Mouse (Mus musculus) right cerebral cortex, postnatal 36 days (tissue): ENCODE data around the gene Ly6g5c.

Source experiments
- DNase-seq, 2 experiments: peaks; one replicate each; pipeline ENCODE4 v3.0.0; 2022; ENCODE audit warnings: low spot score in 2 of 2, mixed read lengths in 1 of 2

The Ly6g5c gene

GRCm38 (mm10) chr17:35140490-35140996, 32.5 kb downstream of the Ly6g5c start:
- DNase-seq = no peak

- no peak for DNase-seq
Measured at GRCm38 (mm10) chr17:35141971-35142370, 33.9 kb downstream of the Ly6g5c start.

GRCm38 (mm10) chr17:35146139-35146538, 38.1 kb downstream of the Ly6g5c start:
- DNase-seq = no peak

GRCm38 (mm10) chr17:35147348-35147747, 39.3 kb downstream of the Ly6g5c start:
- DNase-seq = no peak

GRCm38 (mm10) chr17:35147922-35148639, 40.0 kb downstream of the Ly6g5c start:
- no peak for DNase-seq

DNA sequence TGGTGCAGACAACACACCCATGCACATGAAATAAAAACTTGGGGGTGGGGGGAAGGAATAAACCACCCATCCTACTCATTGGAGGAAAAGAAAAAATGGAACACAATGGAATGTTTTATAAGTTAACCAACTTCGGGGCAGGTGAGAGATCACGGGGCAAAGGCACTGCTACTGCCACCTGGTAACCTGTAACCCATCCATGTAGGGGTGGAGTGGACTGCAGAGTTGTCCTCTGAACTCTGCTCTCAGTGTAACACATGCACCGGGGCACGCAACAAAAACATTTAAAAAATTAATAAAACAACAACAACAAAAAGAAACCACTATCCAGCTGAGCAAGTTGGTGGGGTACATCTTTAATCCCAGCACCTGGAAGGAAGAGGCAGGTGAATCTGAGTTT, 44.0 kb downstream of the Ly6g5c start:
- DNase-seq = no peak

GRCm38 (mm10) chr17:35153077-35153476, 45.0 kb downstream of the Ly6g5c start:
- no peak for DNase-seq

DNA sequence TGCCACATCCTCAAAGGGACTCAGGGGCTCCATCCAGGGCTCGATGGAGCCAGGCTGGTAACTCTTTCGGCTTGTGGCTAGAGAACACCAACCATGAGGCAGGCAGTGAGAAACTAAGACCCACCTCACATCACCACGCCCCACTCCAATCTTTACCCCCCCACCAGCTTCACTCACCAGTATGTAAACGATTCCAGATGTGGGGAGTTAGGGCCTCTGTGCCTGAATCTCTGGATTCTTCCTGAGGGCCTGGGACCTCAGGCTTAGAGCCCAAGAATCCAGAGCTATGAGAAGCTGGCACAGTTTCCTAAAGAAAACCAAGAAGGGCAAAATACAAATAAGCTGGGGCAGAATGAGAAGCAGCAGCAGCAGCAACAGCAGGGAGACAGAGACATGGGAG, 45.9 kb downstream of the Ly6g5c start:
- DNase-seq = no peak

GRCm38 (mm10) chr17:35154616-35155015, 46.5 kb downstream of the Ly6g5c start:
- no peak for DNase-seq

DNA sequence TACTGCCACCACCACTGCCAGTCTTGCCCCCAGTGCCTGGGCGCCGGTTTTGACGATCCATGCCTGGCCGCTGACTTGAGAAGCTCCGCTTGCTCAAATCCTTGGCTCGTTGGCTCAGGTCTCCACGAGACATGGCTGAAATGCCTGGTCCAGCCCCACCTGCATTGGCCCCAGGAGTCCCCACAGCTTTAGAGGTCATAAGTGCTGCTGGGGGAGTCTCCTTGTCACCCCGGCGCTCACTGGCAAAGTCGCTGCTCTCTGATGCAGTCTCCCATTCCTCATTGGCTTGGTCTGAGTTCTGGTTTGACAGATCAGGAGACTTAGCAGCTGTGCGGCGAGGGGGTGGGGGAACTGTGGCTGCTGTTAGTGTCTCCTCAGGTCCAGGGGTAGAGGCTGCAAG, 47.4 kb downstream of the Ly6g5c start:
- DNase-seq = no peak

DNA sequence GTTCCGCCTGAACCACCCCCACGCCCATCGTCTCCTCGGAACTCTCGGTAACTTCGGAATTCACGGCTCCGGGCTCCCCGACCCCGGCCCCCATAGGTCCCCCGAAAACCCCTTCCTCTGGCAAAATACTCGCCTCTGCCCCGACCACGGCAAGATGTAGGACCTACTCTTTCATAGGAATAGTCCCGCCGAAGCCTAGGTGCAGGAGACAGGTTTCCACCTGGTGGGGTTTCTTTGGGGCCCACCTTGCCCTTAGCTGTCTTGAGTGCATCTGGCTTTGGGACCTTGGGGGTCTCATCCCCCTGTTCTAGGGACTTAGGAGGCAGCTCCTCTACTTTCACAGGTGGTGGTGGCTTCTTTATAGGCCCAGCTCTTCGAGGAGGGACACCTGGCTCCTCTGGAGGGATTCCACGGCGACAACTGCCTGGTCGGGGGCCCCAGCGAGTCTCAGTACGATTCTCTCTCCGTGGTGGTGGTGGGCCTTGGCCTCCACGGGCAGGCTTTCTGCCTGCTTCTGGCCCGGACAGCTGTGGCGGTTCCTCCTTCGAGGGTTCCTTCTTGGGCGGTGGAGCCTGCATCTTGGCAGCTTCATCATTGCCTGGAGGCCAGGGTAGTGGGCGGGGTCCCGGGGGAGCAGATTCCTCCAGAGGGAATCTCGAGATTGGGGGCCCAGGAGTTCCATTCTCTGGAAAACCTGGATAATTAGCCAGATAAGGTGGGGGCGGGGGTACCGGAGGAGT, 48.6 kb downstream of the Ly6g5c start:
- DNase-seq = no peak

DNA sequence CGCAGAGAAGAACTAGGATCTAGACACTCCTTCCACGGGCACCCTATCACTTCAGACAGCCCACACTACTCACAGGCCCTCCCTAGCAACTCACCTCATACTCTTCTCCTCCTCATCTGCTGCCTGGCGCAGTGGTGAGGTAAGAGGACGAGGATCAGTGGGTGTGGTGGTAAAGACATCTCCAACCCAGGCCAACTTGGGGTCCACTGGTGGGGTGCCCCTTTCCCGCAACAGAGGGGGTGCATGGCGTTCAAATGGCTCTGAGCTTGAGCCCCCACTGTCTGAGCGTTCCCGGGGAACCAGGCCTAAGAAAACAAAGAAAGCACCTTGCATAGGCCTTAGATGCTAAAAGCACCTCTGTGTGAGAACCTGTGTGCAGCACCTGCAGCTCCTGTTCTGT, 49.2 kb downstream of the Ly6g5c start:
- no peak for DNase-seq

- no peak for DNase-seq
Measured at GRCm38 (mm10) chr17:35157661-35158175, 49.6 kb downstream of the Ly6g5c start.

GRCm38 (mm10) chr17:35158850-35159593, 50.9 kb downstream of the Ly6g5c start:
- no peak for DNase-seq

GRCm38 (mm10) chr17:35159638-35160037, 51.6 kb downstream of the Ly6g5c start:
- no peak for DNase-seq

DNA sequence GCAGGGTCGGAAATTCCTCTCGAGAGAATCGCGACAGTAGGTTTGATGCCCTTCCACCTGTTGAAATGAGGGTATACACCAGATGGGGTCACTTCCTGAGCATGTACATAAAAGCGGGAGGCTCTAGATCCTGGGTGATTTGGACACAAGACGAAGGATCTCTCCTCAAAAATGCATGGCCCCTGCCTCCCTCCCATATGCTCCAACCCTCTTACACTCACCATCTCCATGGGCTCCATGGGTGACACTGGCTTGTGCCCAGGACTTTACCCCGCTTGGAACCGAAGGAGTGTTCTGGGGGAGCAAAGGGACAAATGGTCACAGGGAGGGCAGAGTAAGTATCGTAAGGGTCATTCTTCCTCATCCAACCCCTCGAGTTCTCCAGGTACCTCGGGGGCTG, 53.3 kb downstream of the Ly6g5c start:
- no peak for DNase-seq
